Mouse (Mus musculus) stomach, postnatal 0 days (tissue): ENCODE results near the gene Gm21775. TPM values are rescaled to one million over a fixed set of nuclear protein-coding genes. Genes with fewer than 3 reads are reported as not detected.
"Not testable (repeated sequence)": the region's sequence is repeated elsewhere in the genome, so short reads cannot be mapped to it uniquely, and the experiment has no call there.

Experiments used
- ATAC-seq: fragments of 200-750 bp; cut with Nextera tagmentation; 2 replicates; pipeline ENCODE4 v1.8.0; 2017; ENCODE audit not compliant: low FRiP score, low TSS enrichment
- DNase-seq: peaks from one replicate; pipeline ENCODE4 v3.0.0-alpha.2; 2016; ENCODE audit warnings: low spot score
- H3K27ac ChIP-seq: fragments of 300-500 bp; sonication (generic); replicated peaks from 2 replicates; pipeline ENCODE4 v1.5.1; 2014; ENCODE audit warnings: mild to moderate bottlenecking, control low read depth
- H3K27me3 ChIP-seq: fragments of 300-500 bp; sonication (generic); 2 replicates; pipeline ENCODE4 v1.6.1; 2014; ENCODE audit warnings: low read length; ENCODE audit not compliant: control insufficient read depth, insufficient read depth
- H3K36me3 ChIP-seq: fragments of 300-500 bp; sonication (generic); 2 replicates; pipeline ENCODE4 v1.6.1; 2014; ENCODE audit warnings: low read length, mixed read lengths; ENCODE audit not compliant: control insufficient read depth, insufficient read depth
- H3K4me1 ChIP-seq: fragments of 300-500 bp; sonication (generic); replicated peaks from 2 replicates; pipeline ENCODE4 v1.6.1; 2014; ENCODE audit warnings: antibody characterized with exemption; ENCODE audit not compliant: control insufficient read depth, insufficient read depth
- H3K4me2 ChIP-seq: fragments of 300-500 bp; sonication (generic); replicated peaks from 2 replicates; pipeline ENCODE4 v1.6.1; 2014; ENCODE audit warnings: low read depth, mild to moderate bottlenecking, control low read depth, moderate library complexity
- H3K4me3 ChIP-seq: fragments of 300-500 bp; sonication (generic); 2 replicates; pipeline ENCODE4 v1.5.1; 2014; ENCODE audit warnings: low read depth, low read length, control low read depth
- H3K9ac ChIP-seq: fragments of 300-500 bp; sonication (generic); 2 replicates; pipeline ENCODE4 v1.6.1; 2014; ENCODE audit warnings: mild to moderate bottlenecking, low read length, control low read depth, mixed read lengths
- H3K9me3 ChIP-seq: fragments of 300-500 bp; sonication (generic); 2 replicates; pipeline ENCODE4 v1.6.1; 2016; ENCODE audit warnings: low read length; ENCODE audit not compliant: control insufficient read depth
- WGBS: fragments of 180-500 bp; shearing (Covaris S2); extraction: QIAGEN DNeasy Blood & Tissue Kit; methylation state at CpG from one replicate; pipeline ENCODE4 v1.1.7; 2014; 5-methylcytosine and 5-hydroxymethylcytosine counted together
- polyA plus RNA-seq: library from polyadenylated mRNA; unstranded; fragments of >200 nt; fragmentation: Nextera tagmentation; extraction: Ambion mirVana; gene quantifications from 2 replicates; pipeline ENCODE4 v1.2.1, GENCODE M21; 2015

Gene Gm21775
- polyA plus RNA-seq, result not detected in 2 replicates

- WGBS, result 58% methylated on average over 2 of the region's 5 CpGs
These were observed at the start of gene Gm21775 for GRCm38 (mm10) chrY:10553153-10553552. TSS of gene Gm21775 (plus strand) at chrY:10553453.

GRCm38 (mm10) chrY:10535942-10536341 lies 17.3 kb upstream of the Gm21775 start, which contains the start of gene Gm20737:
TSS of gene Gm20737 (minus strand) at chrY:10536042.
- ATAC-seq, H3K9ac ChIP-seq, H3K4me2 ChIP-seq, H3K4me1 ChIP-seq, H3K27me3 ChIP-seq, DNase-seq, H3K36me3 ChIP-seq, H3K9me3 ChIP-seq, H3K27ac ChIP-seq, H3K4me3 ChIP-seq: not testable (repeated sequence)

More at GRCm38 (mm10) chrY:10553153-10553552, at the start of gene Gm21775:
- not testable (repeated sequence) for H3K36me3 ChIP-seq, H3K4me3 ChIP-seq, H3K9ac ChIP-seq, H3K27me3 ChIP-seq, DNase-seq, H3K4me2 ChIP-seq, H3K9me3 ChIP-seq, ATAC-seq, H3K27ac ChIP-seq, H3K4me1 ChIP-seq

Other genes starting within 250 kb of the Gm21775 start
- not detected in 2 replicates for gene Gm20834, start 228.9 kb upstream of the Gm21775 start, polyA plus RNA-seq
- not detected in 2 replicates for gene Gm28510, start 140.7 kb upstream of the Gm21775 start, polyA plus RNA-seq
- not detected in 2 replicates for gene Gm20737, start 17.4 kb upstream of the Gm21775 start, polyA plus RNA-seq
- not detected in 2 replicates for gene Gm21900, start 62.9 kb downstream of the Gm21775 start, polyA plus RNA-seq
- gene Gm20777, start 199.0 kb downstream of the Gm21775 start, polyA plus RNA-seq, result not detected in 2 replicates